Mouse (Mus musculus) CD4-positive helper T cell, adult 2 months (primary cell): ENCODE data around the gene H2afx.
"Not testable (repeated sequence)": the region's sequence is repeated elsewhere in the genome, so short reads cannot be mapped to it uniquely, and the experiment has no call there.

ENCODE experiments used
- DNase-seq: peaks from one replicate; pipeline ENCODE4 v3.0.0-alpha.2; 2012; ENCODE audit warnings: low read depth, missing footprints, low spot score

Gene H2afx

GRCm38 (mm10) chr9:44337436-44338169, 3.1 kb downstream of the H2afx start:
- no peak for DNase-seq

GRCm38 (mm10) chr9:44338574-44338973, 4.1 kb downstream of the H2afx start:
- no peak for DNase-seq

- DNase-seq: no peak
These were observed 7.0 kb downstream of the H2afx start for GRCm38 (mm10) chr9:44341487-44341886.

- DNase-seq: no peak
These were observed 7.7 kb downstream of the H2afx start for GRCm38 (mm10) chr9:44342173-44342572.

DNA sequence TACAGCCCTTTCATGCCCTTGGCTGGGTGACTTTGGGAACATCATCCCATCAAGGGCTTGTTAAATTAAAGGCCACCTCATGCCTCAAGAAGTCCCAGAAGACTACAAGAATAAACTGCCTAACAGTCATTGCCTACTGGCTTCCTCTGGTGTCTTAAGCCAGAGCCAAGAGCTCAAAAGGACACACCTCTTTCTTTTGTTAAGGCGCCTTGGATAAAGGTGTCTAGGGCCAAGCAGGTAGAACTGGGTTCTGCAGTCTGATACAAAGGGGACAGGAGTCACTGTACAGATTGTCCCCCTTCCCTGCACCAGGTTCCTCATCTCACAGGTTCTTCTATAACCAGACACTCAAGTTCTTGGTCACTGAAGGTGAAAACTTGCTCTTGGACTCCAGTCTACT, 8.1 kb downstream of the H2afx start:
- DNase-seq: no peak

DNA sequence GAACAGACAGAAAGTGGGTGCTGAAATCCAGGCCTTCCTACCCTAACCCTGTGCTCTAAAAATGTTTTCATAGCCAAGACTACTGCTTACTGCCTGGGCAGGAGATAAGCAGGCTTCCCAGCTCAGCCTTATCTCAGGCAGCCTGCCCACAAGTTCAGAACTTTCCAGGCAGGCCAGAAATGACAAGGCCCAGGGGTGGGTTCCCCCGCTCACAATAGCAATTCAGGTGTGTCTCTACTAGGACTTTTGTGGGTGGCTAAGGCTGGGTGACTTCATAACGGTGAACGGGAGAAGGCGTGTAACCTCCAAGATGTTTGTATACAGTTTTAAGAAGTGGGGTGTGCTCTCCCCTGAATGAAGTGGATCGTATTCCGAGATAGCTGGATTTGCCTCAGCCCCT, 8.8 kb downstream of the H2afx start:
- DNase-seq: no peak

DNA sequence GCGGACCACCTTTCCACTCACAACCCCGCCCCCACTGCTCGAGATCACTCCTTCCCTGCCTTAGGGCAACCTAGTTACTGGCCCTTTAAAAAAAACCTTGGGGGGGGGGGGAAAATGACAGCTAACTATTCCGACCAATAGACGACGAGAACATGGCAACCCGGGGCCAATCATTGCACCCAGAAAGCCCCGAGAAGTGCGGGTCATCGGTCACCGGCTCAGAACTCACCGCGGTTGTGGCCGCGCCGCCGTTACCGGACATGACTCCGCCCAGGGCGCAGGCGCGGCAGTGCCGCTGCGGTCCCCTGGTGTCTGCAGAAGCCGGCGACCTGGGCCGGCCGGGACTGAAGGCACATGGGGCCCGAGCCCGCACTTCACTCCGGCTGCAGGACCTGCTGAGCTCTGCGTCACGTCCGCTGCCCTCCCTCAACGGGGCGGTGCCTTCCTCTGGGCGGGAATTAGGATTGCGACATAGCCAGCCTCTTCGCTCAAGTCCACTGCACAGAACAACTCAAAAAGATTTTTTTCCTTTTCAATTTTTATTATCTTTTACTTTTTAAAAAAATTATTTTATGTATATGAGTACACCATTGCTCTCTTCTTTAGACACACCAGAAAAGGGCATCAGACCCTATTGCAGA, 9.4 kb downstream of the H2afx start, which contains the start of gene Hmbs:
TSS of gene Hmbs (minus strand) at position 448 of the 641 bp plus-strand sequence.
- peak; percentile 92 for DNase-seq

DNA sequence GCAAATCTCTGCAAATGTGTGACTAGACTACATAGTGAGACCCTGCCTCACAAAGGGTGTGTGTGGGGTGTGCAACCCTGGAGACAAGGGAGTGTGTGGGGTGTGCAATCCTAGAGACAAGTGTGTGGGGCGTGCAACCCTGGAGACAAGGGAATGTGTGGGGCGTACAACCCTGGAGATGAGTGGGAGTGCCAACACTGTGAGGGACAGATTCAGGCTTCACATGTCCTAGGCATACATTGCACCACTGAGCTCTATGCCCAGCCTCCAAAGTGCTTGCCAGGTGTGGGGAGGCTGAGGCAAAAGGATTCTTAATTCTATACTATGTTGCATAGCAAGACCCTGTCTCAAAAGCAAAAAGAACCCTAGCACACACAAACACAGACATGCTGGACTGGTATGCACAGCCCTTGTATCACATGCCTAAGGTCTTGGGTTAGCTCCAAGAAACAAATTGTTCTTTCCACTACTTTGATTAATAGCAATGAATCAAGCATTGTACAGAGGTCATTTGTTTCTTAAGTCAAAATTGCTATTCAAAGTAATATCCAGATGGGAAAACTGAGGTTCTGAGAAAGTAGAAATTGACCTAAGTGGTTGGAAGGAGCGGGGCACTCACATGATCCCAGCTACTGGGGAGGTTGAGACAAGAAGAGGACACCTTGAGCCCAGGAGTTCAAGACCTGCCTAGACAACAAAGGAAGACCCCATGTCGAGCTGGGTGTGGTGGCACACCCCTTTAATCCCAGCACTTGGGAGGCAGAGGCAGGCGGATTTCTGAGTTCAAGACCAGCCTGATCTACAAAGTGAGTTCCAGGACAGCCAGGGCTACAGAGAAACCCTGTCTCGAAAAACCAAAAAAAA, 11.3 kb downstream of the H2afx start:
- DNase-seq: no peak

DNA sequence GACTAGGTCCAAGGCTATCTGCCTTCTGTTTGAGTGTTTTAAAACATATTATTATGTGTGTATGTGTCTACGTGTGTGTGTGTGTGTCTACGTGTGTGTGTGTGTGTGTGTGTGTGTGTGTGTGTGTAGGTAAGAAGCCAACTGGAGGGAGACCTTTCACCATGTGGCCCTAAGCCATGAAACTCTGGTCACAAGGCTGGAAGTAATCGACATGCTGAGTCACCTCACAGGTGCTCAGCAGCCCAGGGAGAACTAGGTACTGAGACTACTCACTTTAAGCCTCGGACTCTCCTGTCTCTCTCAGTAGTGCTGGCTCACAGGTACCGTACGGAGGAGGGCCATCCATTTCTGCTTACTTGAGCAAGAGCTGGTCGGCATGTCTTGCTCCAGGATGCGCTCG, 12.7 kb downstream of the H2afx start:
- no peak for DNase-seq

GRCm38 (mm10) chr9:44347621-44348020, 13.1 kb downstream of the H2afx start:
- DNase-seq: no peak

- no peak for DNase-seq
These were observed 14.1 kb downstream of the H2afx start for GRCm38 (mm10) chr9:44348546-44348945.

GRCm38 (mm10) chr9:44351396-44351795, 16.9 kb downstream of the H2afx start:
- DNase-seq: no peak

DNA sequence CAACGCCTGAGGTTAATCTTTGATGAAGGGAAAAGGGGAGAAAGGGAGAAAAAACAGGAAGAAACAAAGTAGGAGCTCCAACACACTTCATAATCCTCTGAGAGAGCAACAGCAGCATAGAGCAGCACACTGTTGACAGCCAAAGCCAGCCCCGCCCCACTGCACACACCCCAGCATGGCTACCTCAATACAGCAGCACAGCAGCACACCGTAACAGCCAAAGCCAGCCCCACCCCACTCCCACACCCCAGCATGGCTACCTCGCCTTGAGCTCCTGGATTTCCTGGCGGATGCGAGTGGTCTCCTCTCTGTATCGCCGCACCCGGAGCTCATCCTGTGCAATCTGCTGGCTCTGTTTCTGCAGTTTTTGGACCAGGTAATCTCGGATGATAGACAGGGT, 17.8 kb downstream of the H2afx start:
- DNase-seq: no peak

GRCm38 (mm10) chr9:44353142-44353541, 18.6 kb downstream of the H2afx start:
- DNase-seq: no peak

GRCm38 (mm10) chr9:44357207-44357606, 22.7 kb downstream of the H2afx start:
- peak; percentile 67 for DNase-seq

GRCm38 (mm10) chr9:44361190-44361917, 26.9 kb downstream of the H2afx start, which contains the start of gene Vps11:
Gene Vps11 (minus strand): TSS chr9:44361670.
- DNase-seq: peak; percentile 97

- DNase-seq: not testable (repeated sequence)
These were observed 27.4 kb downstream of the H2afx start for GRCm38 (mm10) chr9:44361931-44362330.

- DNase-seq: peak; percentile 34
These were observed 30.0 kb downstream of the H2afx start for GRCm38 (mm10) chr9:44364480-44364879.

DNA sequence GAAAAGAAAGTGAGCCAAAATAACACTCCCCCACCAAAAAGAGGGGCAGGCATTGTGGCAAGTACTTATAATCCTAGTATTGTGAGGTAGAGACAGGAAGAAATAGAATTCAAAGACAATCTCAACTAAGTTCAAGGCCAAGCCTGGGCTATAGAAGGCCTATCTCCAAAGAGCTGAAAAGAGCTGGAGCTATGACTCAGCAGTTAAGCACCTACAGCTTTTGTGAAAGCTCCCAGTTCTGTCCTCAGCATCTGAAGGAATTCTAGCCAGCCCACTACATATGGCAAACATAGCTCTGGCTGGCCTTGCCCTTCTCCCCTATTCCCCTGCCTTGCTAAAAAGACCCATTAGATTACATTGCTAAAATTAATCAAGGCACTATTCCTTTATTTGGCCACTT, 38.9 kb downstream of the H2afx start:
- no peak for DNase-seq

GRCm38 (mm10) chr9:44376141-44376540, 41.6 kb downstream of the H2afx start:
- DNase-seq: no peak

GRCm38 (mm10) chr9:44377335-44377734, 42.8 kb downstream of the H2afx start:
- not testable (repeated sequence) for DNase-seq
